Mouse (Mus musculus) heart, postnatal 25 days (tissue): ENCODE data around the gene Dnase1l3. TPM values are rescaled to one million over a fixed set of nuclear protein-coding genes. Genes with fewer than 3 reads are reported as not detected.
"Not testable (repeated sequence)": the region's sequence is repeated elsewhere in the genome, so short reads cannot be mapped to it uniquely, and the experiment has no call there.

Experiments
- DNase-seq: peaks from one replicate; pipeline ENCODE4 v3.0.0; 2022; ENCODE audit warnings: low spot score
- intact Hi-C: fragments of 180-260 bp; cut with DNase I; formaldehyde crosslinking; loops from one replicate; pipeline ENCODE4 v1.15.1; 2025
- total RNA-seq, 2 experiments: library from RNA; stranded (reverse); gene quantifications; 2 replicates each; pipeline ENCODE4 v1.2.3; 2021

Gene Dnase1l3
- total RNA-seq, 2 experiments from 2014 or later: 0.06 TPM; not detected in 1

- no peak for DNase-seq
- intact Hi-C loops: no loop called here
Observed at GRCm38 (mm10) chr14:8016951-8017350, 22.6 kb upstream of the Dnase1l3 start.

GRCm38 (mm10) chr14:8016276-8016675 lies 21.9 kb upstream of the Dnase1l3 start:
- intact Hi-C loops: no loop called here
- DNase-seq: no peak

- intact Hi-C loops: no loop called here
- DNase-seq: no peak
Observed at GRCm38 (mm10) chr14:8015756-8016155, 21.4 kb upstream of the Dnase1l3 start.

GRCm38 (mm10) chr14:8011938-8012337 lies 17.6 kb upstream of the Dnase1l3 start:
- intact Hi-C loops: no loop called here
- no peak for DNase-seq

GRCm38 (mm10) chr14:8011297-8011696 lies 16.9 kb upstream of the Dnase1l3 start:
- intact Hi-C loops: no loop called here
- DNase-seq: no peak

GRCm38 (mm10) chr14:8007923-8008322 lies 13.6 kb upstream of the Dnase1l3 start:
- intact Hi-C loops: no loop called here
- DNase-seq: no peak

GRCm38 (mm10) chr14:8007486-8007885 lies 13.1 kb upstream of the Dnase1l3 start:
- no peak for DNase-seq
- intact Hi-C loops: no loop called here

GRCm38 (mm10) chr14:8007084-8007483 lies 12.7 kb upstream of the Dnase1l3 start:
- DNase-seq: no peak
- intact Hi-C loops: no loop called here

- DNase-seq, intact Hi-C loops: not testable (repeated sequence)
Observed at GRCm38 (mm10) chr14:8006061-8006460, 11.7 kb upstream of the Dnase1l3 start.

GRCm38 (mm10) chr14:8003727-8004670 lies 9.6 kb upstream of the Dnase1l3 start:
- intact Hi-C loops: no loop called here
- DNase-seq: no peak

- intact Hi-C loops: no loop called here
- peak; percentile 3 for DNase-seq
Observed at GRCm38 (mm10) chr14:8003093-8003670, 8.8 kb upstream of the Dnase1l3 start.

GRCm38 (mm10) chr14:8002432-8003092 lies 8.2 kb upstream of the Dnase1l3 start, which contains the start of gene Abhd6:
Gene Abhd6, plus strand, starts transcription at chr14:8002902.
- DNase-seq: peak; percentile 64
- intact Hi-C loops: no loop called here

GRCm38 (mm10) chr14:8000831-8001685 lies 6.7 kb upstream of the Dnase1l3 start:
- no peak for DNase-seq
- intact Hi-C loops: no loop called here

- no peak for DNase-seq
- intact Hi-C loops: no loop called here
Observed at GRCm38 (mm10) chr14:8000247-8000646, 5.9 kb upstream of the Dnase1l3 start.

GRCm38 (mm10) chr14:7999435-7999834 lies 5.1 kb upstream of the Dnase1l3 start:
- no peak for DNase-seq
- intact Hi-C loops: no loop called here

GRCm38 (mm10) chr14:7999030-7999429 lies 4.7 kb upstream of the Dnase1l3 start:
- intact Hi-C loops: no loop called here
- no peak for DNase-seq

- intact Hi-C loops: loop anchor here (1.0 kb wide), 2 partner anchors 46 to 180 kb away; partner anchors contain the start of gene Flnb
- peak; percentile 72 for DNase-seq
Observed at GRCm38 (mm10) chr14:7997255-7997696, 2.9 kb upstream of the Dnase1l3 start.

- DNase-seq: no peak
- intact Hi-C loops: loop anchor here (1.0 kb wide), 1 partner anchor 26 kb away; no protein-coding TSS in a partner anchor
Observed at GRCm38 (mm10) chr14:7992158-7992557, 2.2 kb downstream of the Dnase1l3 start.

GRCm38 (mm10) chr14:7991108-7991776 lies 3.1 kb downstream of the Dnase1l3 start:
- intact Hi-C loops: no loop called here
- DNase-seq: no peak
